Mouse (Mus musculus) ES-E14 (cell line): ENCODE measurements at regions not wholly inside any gene's neighbourhood (a gene's known extent, or its start where the extent isn't known, plus 50 kb on each side); places are given as distances from the start of the nearest gene placed in this dataset.

Experiments used
- DNase-seq: peaks from one replicate; pipeline ENCODE4 v3.0.0-alpha.2; 2013; ENCODE audit warnings: low read depth, low spot score
- H3K27ac ChIP-seq: 2 replicates; pipeline ENCODE4 v1.5.1; 2012; ENCODE audit warnings: low read depth, mild to moderate bottlenecking, low read length, moderate library complexity, mixed read lengths; ENCODE audit not compliant: poor library complexity, insufficient read depth, severe bottlenecking
- H3K36me3 ChIP-seq: 2 replicates; pipeline ENCODE4 v1.6.1; 2012; ENCODE audit warnings: mild to moderate bottlenecking, low read length, moderate library complexity, mixed read lengths; ENCODE audit not compliant: control insufficient read depth, poor library complexity, insufficient read depth, severe bottlenecking
- H3K4me1 ChIP-seq, 2 experiments: fragments of 150-350 bp in 1 of 2; sonication (generic) in 1 of 2; 2 replicates each; pipeline ENCODE4 v1.6.1; 2012; ENCODE audit warnings: low read length in 2 of 2, mild to moderate bottlenecking in 1 of 2, mixed read lengths in 1 of 2; ENCODE audit not compliant: control insufficient read depth in 2 of 2, insufficient read depth in 2 of 2, poor library complexity in 1 of 2
- H3K4me3 ChIP-seq, 2 experiments: fragments of 150-350 bp in 1 of 2; sonication (generic) in 1 of 2; 2 replicates each; pipeline ENCODE4 v1.5.1; 2012; ENCODE audit warnings: low read length in 2 of 2, low read depth in 1 of 2, mild to moderate bottlenecking in 1 of 2, mixed read lengths in 1 of 2; ENCODE audit not compliant: insufficient read depth in 1 of 2, poor library complexity in 1 of 2, severe bottlenecking in 1 of 2
- H3K9ac ChIP-seq: 2 replicates; pipeline ENCODE4 v1.6.1; 2012; ENCODE audit warnings: low read depth, mild to moderate bottlenecking, low read length, mixed read lengths; ENCODE audit not compliant: poor library complexity, insufficient read depth, severe bottlenecking
- H3K9me3 ChIP-seq: fragments of 150-350 bp; sonication (generic); 2 replicates; pipeline ENCODE4 v1.6.1; 2012; ENCODE audit warnings: low read depth, mild to moderate bottlenecking, low read length; ENCODE audit not compliant: control insufficient read depth, insufficient read depth
- CHD2 ChIP-seq: IDR thresholded peaks from 2 replicates; pipeline ENCODE4 v1.6.1; 2014; ENCODE audit warnings: mild to moderate bottlenecking, low read depth, low read length, inconsistent platforms
- HCFC1 ChIP-seq: IDR thresholded peaks from 2 replicates; pipeline ENCODE4 v1.6.1; 2012; ENCODE audit warnings: low read length, inconsistent platforms, borderline replicate concordance; ENCODE audit not compliant: insufficient read depth
- MAFK ChIP-seq: IDR thresholded peaks from 2 replicates; pipeline ENCODE4 v1.6.1; 2014; ENCODE audit warnings: mild to moderate bottlenecking, low read depth, low read length, inconsistent platforms; ENCODE audit not compliant: insufficient read depth
- ZC3H11A ChIP-seq: IDR thresholded peaks from 2 replicates; pipeline ENCODE4 v1.6.1; 2012; ENCODE audit warnings: low read depth, mild to moderate bottlenecking, inconsistent platforms, low read length, borderline replicate concordance
- ZNF384 ChIP-seq: IDR thresholded peaks from 2 replicates; pipeline ENCODE4 v1.6.1; 2012; ENCODE audit warnings: low read depth, low read length, inconsistent platforms
- in situ Hi-C, 2 experiments: fragments of 600-800 bp; cut with MboI; formaldehyde crosslinking; loops; one replicate each; pipeline ENCODE4 v1.15.1; 2025; ENCODE audit warnings: low sequenced_read_pairs in 2 of 2, inconsistent platforms in 1 of 2; ENCODE audit not compliant: unreplicated experiment in 2 of 2

GRCm38 (mm10) chr17:88159212-88159668 is 94.1 kb upstream of the Fbxo11 start:
- in situ Hi-C loops = no loop called here
- DNase-seq = peak; percentile 29
- Histone ChIP-seq H3K4me1 (peaks cover 4 to 8% of the 10 kb centered on the region in 2 experiments; a peak in 3 of 4 replicates), H3K4me3 (peak overlapping the region in 1 of 2 experiments; percentile 81; a peak in 2 of 4 replicates), H3K27ac (peak overlapping the region; percentile 61), H3K9me3 (no peaks in the 10 kb centered on the region), H3K9ac (peak overlapping the region; percentile 33; the same call in 1 of the 2 replicates), H3K36me3 (peaks cover 5% of the 10 kb centered on the region; the same call in 1 of the 2 replicates)
- TF ChIP-seq ZC3H11A (no peak), ZNF384 (no peak), MAFK (no peak), HCFC1 (no peak), CHD2 (no peak)

- Histone ChIP-seq H3K4me3 (peak overlapping the region; percentile 71 to 81), H3K9me3 (no peaks in the 10 kb centered on the region), H3K9ac (peak overlapping the region; percentile 74), H3K4me1 (peaks cover 6 to 7% of the 10 kb centered on the region in 2 experiments; a peak in 3 of 4 replicates), H3K27ac (peak overlapping the region; percentile 84), H3K36me3 (peaks cover 5% of the 10 kb centered on the region; the same call in 1 of the 2 replicates)
- peak; percentile 57 for DNase-seq
- TF ChIP-seq ZC3H11A = no peak
- TF ChIP-seq HCFC1 = no peak
- no peak for TF ChIP-seq ZNF384
- TF ChIP-seq CHD2 = no peak
- no peak for TF ChIP-seq MAFK
- in situ Hi-C loops = no loop called here
Measured at GRCm38 (mm10) chr17:88159851-88160676, 95.0 kb upstream of the Fbxo11 start.

DNA sequence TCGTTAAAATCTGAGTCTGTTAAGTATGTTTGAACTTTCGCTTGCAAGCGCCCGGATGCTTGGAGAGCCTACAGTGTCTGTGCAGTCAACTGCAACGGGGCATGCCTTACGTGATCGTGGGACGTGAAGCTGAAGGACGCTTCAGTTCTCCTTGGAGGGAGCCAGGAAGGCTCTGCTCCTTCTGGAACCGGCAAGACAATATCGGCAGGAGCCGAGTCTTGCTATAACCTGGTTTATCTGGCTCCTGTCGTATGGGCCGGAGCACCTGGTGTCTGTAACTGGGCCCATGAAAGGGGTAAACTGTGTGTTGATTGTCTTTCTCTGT is 95.5 kb upstream of the Fbxo11 start:
- Histone ChIP-seq H3K4me3 (peak overlapping the region; percentile 71 to 81), H3K9ac (peak overlapping the region; percentile 74), H3K36me3 (peaks cover 5% of the 10 kb centered on the region; the same call in 1 of the 2 replicates), H3K9me3 (no peaks in the 10 kb centered on the region), H3K27ac (peak overlapping the region; percentile 84), H3K4me1 (peaks cover 6 to 7% of the 10 kb centered on the region in 2 experiments)
- in situ Hi-C loops = no loop called here
- DNase-seq = no peak
- TF ChIP-seq ZC3H11A (no peak), MAFK (no peak), ZNF384 (no peak), HCFC1 (no peak), CHD2 (no peak)

DNA sequence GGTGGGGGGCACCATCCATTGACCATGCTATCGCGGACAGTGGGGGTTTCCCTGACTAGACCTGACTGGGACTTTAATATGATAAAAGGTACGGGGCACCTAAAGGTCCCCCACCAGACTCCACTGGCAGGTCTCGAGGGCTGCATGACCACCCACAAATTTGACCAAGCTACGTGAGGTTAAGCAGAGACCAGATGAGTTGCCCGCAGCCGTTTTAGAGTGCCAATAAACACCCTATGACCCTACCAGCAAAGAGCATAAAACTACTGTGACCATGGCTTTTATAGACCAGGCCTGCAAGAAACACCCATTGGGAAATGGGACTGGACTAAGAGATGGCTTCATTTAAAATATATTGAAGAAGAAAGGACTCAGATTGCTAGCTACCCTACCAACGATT is 96.7 kb upstream of the Fbxo11 start:
- DNase-seq = no peak
- H3K9ac ChIP-seq = no peak overlapping the region; the same call in 1 of the 2 replicates
- no peaks in the 10 kb centered on the region for H3K9me3 ChIP-seq
- TF ChIP-seq ZC3H11A (no peak), HCFC1 (no peak), MAFK (no peak), ZNF384 (no peak), CHD2 (no peak)
- in situ Hi-C loops = no loop called here
- H3K4me3 ChIP-seq = peak overlapping the region; percentile 71 to 81
- H3K4me1 ChIP-seq = peaks cover 6 to 9% of the 10 kb centered on the region in 2 experiments
- no peak overlapping the region for H3K27ac ChIP-seq
- peaks cover 7% of the 10 kb centered on the region; the same call in 1 of the 2 replicates for H3K36me3 ChIP-seq
